Comparison of ENCODE assay signal across 20 mouse cellular contexts in the genomic region with DNA sequence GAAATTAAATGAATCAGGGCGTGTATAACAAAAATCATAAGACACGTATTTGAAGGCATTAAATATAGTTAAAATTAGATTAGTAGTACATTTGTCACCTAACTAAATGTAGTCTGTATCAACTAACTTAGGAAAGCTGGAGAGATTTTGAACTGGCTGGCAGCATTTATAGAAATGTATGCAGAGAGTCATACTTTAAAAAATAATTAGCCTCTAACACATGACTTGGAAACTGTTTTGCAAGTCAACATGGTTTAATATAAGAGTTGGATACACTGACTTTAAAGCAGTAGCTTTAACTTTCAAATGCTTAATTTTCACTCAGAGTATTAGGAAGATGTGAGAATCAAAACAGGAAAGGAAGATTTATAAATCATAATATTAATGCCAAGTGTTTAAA.
"Had no signal": no experiment of that assay in that cellular context is flagged by ENCODE, and none has a peak within 500 bp of the region (broad histone marks: within the 10 kb centered on the region; RNA-seq: fewer than 3 reads in every experiment).

No protein-coding gene starts in this region.

- H3K27ac ChIP-seq: kidney, embryonic 15.5 days; limb, embryonic 12.5 days; limb, embryonic 15.5 days; liver, embryonic 14.5 days; macrophage; midbrain, embryonic 12.5 days; midbrain, embryonic 15.5 days; neural tube, embryonic 12.5 days; neural tube, embryonic 15.5 days had no signal

- H3K4me3 ChIP-seq: kidney, embryonic 15.5 days; limb, embryonic 12.5 days; limb, embryonic 15.5 days; midbrain, embryonic 12.5 days; midbrain, embryonic 15.5 days; neural tube, embryonic 12.5 days; neural tube, embryonic 15.5 days had no signal

- H3K4me1 ChIP-seq: kidney, embryonic 15.5 days; limb, embryonic 12.5 days; limb, embryonic 15.5 days; midbrain, embryonic 15.5 days had no signal

- H3K4me2 ChIP-seq: kidney, embryonic 15.5 days; limb, embryonic 12.5 days; limb, embryonic 15.5 days; liver, embryonic 11.5 days; lung, embryonic 14.5 days; midbrain, embryonic 12.5 days; midbrain, embryonic 15.5 days; neural tube, embryonic 12.5 days; neural tube, embryonic 15.5 days had no signal

- H3K9me3 ChIP-seq: kidney, embryonic 15.5 days; limb, embryonic 12.5 days; limb, embryonic 15.5 days; midbrain, embryonic 12.5 days; midbrain, embryonic 15.5 days; neural tube, embryonic 12.5 days; neural tube, embryonic 15.5 days had no signal

- H3K36me3 ChIP-seq: kidney, embryonic 15.5 days; limb, embryonic 12.5 days; limb, embryonic 15.5 days; midbrain, embryonic 12.5 days; midbrain, embryonic 15.5 days; neural tube, embryonic 12.5 days; neural tube, embryonic 15.5 days had no signal

- DNase-seq: kidney, adult 8-10 months; kidney, postnatal 10 days; kidney, postnatal 36 days; liver, postnatal 0 days; lung, embryonic 14.5 days; right cerebral cortex, adult 18-20 months; right cerebral cortex, postnatal 14 days; right cerebral cortex, postnatal 4 days; thymus, postnatal 36 days had no signal

- ATAC-seq: liver, postnatal 0 days; lung, postnatal 0 days; midbrain, embryonic 15.5 days had no signal

- H3K9ac ChIP-seq: kidney, embryonic 15.5 days; limb, embryonic 12.5 days; limb, embryonic 15.5 days; liver, embryonic 14.5 days; liver, postnatal 0 days; lung, embryonic 14.5 days; midbrain, embryonic 12.5 days; midbrain, embryonic 15.5 days; neural tube, embryonic 12.5 days; neural tube, embryonic 15.5 days had no signal

- H3K27me3 ChIP-seq: limb, embryonic 12.5 days; limb, embryonic 15.5 days; midbrain, embryonic 15.5 days; neural tube, embryonic 12.5 days; neural tube, embryonic 15.5 days had no signal
